Mouse (Mus musculus) heart, embryonic 13.5 days (tissue): ENCODE results near the gene Acpp. TPM values are rescaled to one million over a fixed set of nuclear protein-coding genes. Genes with fewer than 3 reads are reported as not detected.

Source experiments
- ATAC-seq: fragments of 200-750 bp; cut with Nextera tagmentation; 2 replicates; pipeline ENCODE4 v1.8.0; 2017; ENCODE audit warnings: moderate TSS enrichment; ENCODE audit not compliant: insufficient number of reproducible peaks, low FRiP score, low TSS enrichment; ENCODE audit errors: extremely low read depth
- H3K27ac ChIP-seq: fragments of 300-500 bp; sonication (generic); replicated peaks from 2 replicates; pipeline ENCODE4 v1.5.1; 2015; ENCODE audit warnings: moderate library complexity, mild to moderate bottlenecking, inconsistent platforms
- H3K27me3 ChIP-seq: fragments of 300-500 bp; sonication (generic); replicated peaks from 2 replicates; pipeline ENCODE4 v1.6.1; 2015; ENCODE audit warnings: mild to moderate bottlenecking, inconsistent platforms
- H3K36me3 ChIP-seq: fragments of 300-500 bp; sonication (generic); 2 replicates; pipeline ENCODE4 v1.6.1; 2015; ENCODE audit warnings: mild to moderate bottlenecking, inconsistent platforms
- H3K4me1 ChIP-seq: fragments of 300-500 bp; sonication (generic); 2 replicates; pipeline ENCODE4 v1.6.1; 2015; ENCODE audit warnings: inconsistent platforms
- H3K4me2 ChIP-seq: fragments of 300-500 bp; sonication (generic); 2 replicates; pipeline ENCODE4 v1.6.1; 2015; ENCODE audit warnings: inconsistent platforms, mild to moderate bottlenecking, moderate library complexity
- H3K4me3 ChIP-seq: fragments of 300-500 bp; sonication (generic); 2 replicates; pipeline ENCODE4 v1.5.1; 2015; ENCODE audit warnings: moderate library complexity, mild to moderate bottlenecking, inconsistent platforms
- H3K9ac ChIP-seq: fragments of 300-500 bp; sonication (generic); 2 replicates; pipeline ENCODE4 v1.6.1; 2015; ENCODE audit warnings: inconsistent platforms, mild to moderate bottlenecking, moderate library complexity
- H3K9me3 ChIP-seq: fragments of 300-500 bp; sonication (generic); 2 replicates; pipeline ENCODE4 v1.6.1; 2016; ENCODE audit warnings: inconsistent platforms
- WGBS: fragments of 180-500 bp; shearing (Covaris S2); methylation state at CpG from one replicate; pipeline ENCODE4 v1.1.7; 2015; ENCODE audit warnings: mixed read lengths; 5-methylcytosine and 5-hydroxymethylcytosine counted together
- polyA plus RNA-seq: library from polyadenylated mRNA; unstranded; fragments of >200 nt; fragmentation: Nextera tagmentation; extraction: Ambion mirVana; gene quantifications from 2 replicates; pipeline ENCODE4 v1.2.1, GENCODE M21; 2015

Acpp gene
- polyA plus RNA-seq, 1 experiment from 2014 or later: 0.09 TPM

- no peaks in the 10 kb centered on the region for H3K36me3 ChIP-seq
- H3K27ac ChIP-seq: no peak overlapping the region
- no peak overlapping the region for H3K4me2 ChIP-seq
- WGBS: 66% methylated on average over 3 of the region's 3 CpGs
- H3K27me3 ChIP-seq: 0 out of 2 replicates have a peak, but pooled peaks cover 5% of the 10 kb centered on the region
- no peak overlapping the region for H3K9ac ChIP-seq
- H3K9me3 ChIP-seq: no peaks in the 10 kb centered on the region
- no peak for ATAC-seq
- no peaks in the 10 kb centered on the region for H3K4me1 ChIP-seq
- H3K4me3 ChIP-seq: no peak overlapping the region
These were observed 67.6 kb downstream of the Acpp start for GRCm38 (mm10) chr9:104269944-104270343.

GRCm38 (mm10) chr9:104269349-104269871 is 68.1 kb downstream of the Acpp start:
- no peaks in the 10 kb centered on the region for H3K9me3 ChIP-seq
- H3K9ac ChIP-seq: 0 out of 2 replicates have a peak overlapping the region, but pooled peaks have one; percentile 19
- 45% methylated on average over 10 of the region's 10 CpGs for WGBS
- ATAC-seq: no peak
- H3K27me3 ChIP-seq: 0 out of 2 replicates have a peak, but pooled peaks cover under 1% of the 10 kb centered on the region
- H3K27ac ChIP-seq: no peak overlapping the region
- no peak overlapping the region for H3K4me2 ChIP-seq
- no peaks in the 10 kb centered on the region for H3K4me1 ChIP-seq
- H3K4me3 ChIP-seq: no peak overlapping the region
- no peaks in the 10 kb centered on the region for H3K36me3 ChIP-seq

- H3K9me3 ChIP-seq: no peaks in the 10 kb centered on the region
- H3K27me3 ChIP-seq: no peaks in the 10 kb centered on the region; the same call in 1 of the 2 replicates
- ATAC-seq: no peak
These were observed 73.0 kb downstream of the Acpp start for GRCm38 (mm10) chr9:104264567-104264966.

GRCm38 (mm10) chr9:104262823-104263352 is 74.7 kb downstream of the Acpp start, which contains the start of gene Dnajc13:
TSS of gene Dnajc13 (minus strand) at chr9:104262930.
- WGBS: under 1% methylated on average over 56 of the region's 60 CpGs

More at GRCm38 (mm10) chr9:104264567-104264966, 73.0 kb downstream of the Acpp start:
- H3K9ac ChIP-seq: no peak overlapping the region
- H3K27ac ChIP-seq: no peak overlapping the region
- H3K4me2 ChIP-seq: no peak overlapping the region
- no peak overlapping the region for H3K4me3 ChIP-seq
- no peaks in the 10 kb centered on the region for H3K36me3 ChIP-seq
- peaks cover 26% of the 10 kb centered on the region for H3K4me1 ChIP-seq
- 67% methylated on average over 2 of the region's 2 CpGs for WGBS

GRCm38 (mm10) chr9:104262016-104262762 is 75.4 kb downstream of the Acpp start:
- Histone ChIP-seq H3K27ac (peak overlapping the region; percentile 94), H3K9ac (peak overlapping the region; percentile 97), H3K9me3 (no peaks in the 10 kb centered on the region), H3K4me1 (peaks cover 26% of the 10 kb centered on the region), H3K4me3 (peak overlapping the region; percentile 94), H3K27me3 (no peaks in the 10 kb centered on the region; the same call in 1 of the 2 replicates), H3K4me2 (peak overlapping the region; percentile 78), H3K36me3 (no peaks in the 10 kb centered on the region)
- under 1% methylated on average over 45 of the region's 46 CpGs for WGBS
- peak; percentile 45 for ATAC-seq

More at GRCm38 (mm10) chr9:104262823-104263352, 74.7 kb downstream of the Acpp start, which contains the start of gene Dnajc13:
- Histone ChIP-seq H3K27me3 (no peaks in the 10 kb centered on the region; the same call in 1 of the 2 replicates), H3K9me3 (no peaks in the 10 kb centered on the region), H3K9ac (peak within 1 kb of the TSS; percentile 97), H3K4me1 (peaks cover 26% of the 10 kb centered on the region), H3K27ac (peak within 1 kb of the TSS; percentile 94), H3K36me3 (no peaks in the 10 kb centered on the region), H3K4me3 (peak within 1 kb of the TSS; percentile 94), H3K4me2 (peak within 1 kb of the TSS; percentile 78)
- ATAC-seq: peak; percentile 97

GRCm38 (mm10) chr9:104260306-104260705 is 77.2 kb downstream of the Acpp start:
- H3K27ac ChIP-seq: no peak overlapping the region
- WGBS: 65% methylated on average over 4 of the region's 4 CpGs
- H3K9me3 ChIP-seq: no peaks in the 10 kb centered on the region
- H3K4me2 ChIP-seq: peak overlapping the region; percentile 78; the same call in 1 of the 2 replicates
- no peak for ATAC-seq
- H3K27me3 ChIP-seq: no peaks in the 10 kb centered on the region; the same call in 1 of the 2 replicates
- H3K36me3 ChIP-seq: no peaks in the 10 kb centered on the region
- peak overlapping the region; percentile 97; the same call in 1 of the 2 replicates for H3K9ac ChIP-seq
- H3K4me3 ChIP-seq: no peak overlapping the region
- peaks cover 34% of the 10 kb centered on the region for H3K4me1 ChIP-seq

- H3K4me2 ChIP-seq: no peak overlapping the region
- peaks cover 50% of the 10 kb centered on the region for H3K4me1 ChIP-seq
- no peak overlapping the region for H3K4me3 ChIP-seq
- H3K9me3 ChIP-seq: no peaks in the 10 kb centered on the region
- 58% methylated on average over 2 of the region's 2 CpGs for WGBS
- H3K36me3 ChIP-seq: no peaks in the 10 kb centered on the region
- no peak overlapping the region for H3K27ac ChIP-seq
- no peaks in the 10 kb centered on the region for H3K27me3 ChIP-seq
- H3K9ac ChIP-seq: no peak overlapping the region
- ATAC-seq: no peak
These were observed 81.5 kb downstream of the Acpp start for GRCm38 (mm10) chr9:104256085-104256484.

- Histone ChIP-seq H3K9me3 (no peaks in the 10 kb centered on the region), H3K27me3 (no peaks in the 10 kb centered on the region), H3K4me3 (no peak overlapping the region), H3K36me3 (no peaks in the 10 kb centered on the region), H3K9ac (no peak overlapping the region), H3K27ac (no peak overlapping the region; the same call in 1 of the 2 replicates), H3K4me1 (peaks cover 42% of the 10 kb centered on the region), H3K4me2 (no peak overlapping the region)
- ATAC-seq: no peak
- WGBS: 53% methylated on average over 9 of the region's 9 CpGs
These were observed 83.0 kb downstream of the Acpp start for GRCm38 (mm10) chr9:104254408-104255180.

- no peaks in the 10 kb centered on the region for H3K9me3 ChIP-seq
- H3K9ac ChIP-seq: no peak overlapping the region
- no peak overlapping the region for H3K4me2 ChIP-seq
- 82% methylated on average over 3 of the region's 3 CpGs for WGBS
- H3K27me3 ChIP-seq: no peaks in the 10 kb centered on the region
- H3K4me3 ChIP-seq: no peak overlapping the region
- peaks cover 50% of the 10 kb centered on the region for H3K4me1 ChIP-seq
- no peak for ATAC-seq
- 0 out of 2 replicates have a peak overlapping the region, but pooled peaks have one; percentile 12 for H3K27ac ChIP-seq
- H3K36me3 ChIP-seq: no peaks in the 10 kb centered on the region
These were observed 84.9 kb downstream of the Acpp start for GRCm38 (mm10) chr9:104252637-104253036.

- WGBS: 79% methylated on average over 4 of the region's 4 CpGs
- no peak for ATAC-seq
- Histone ChIP-seq H3K9ac (no peak overlapping the region), H3K27me3 (no peaks in the 10 kb centered on the region), H3K4me1 (peaks cover 47% of the 10 kb centered on the region), H3K27ac (no peak overlapping the region), H3K4me3 (no peak overlapping the region), H3K4me2 (no peak overlapping the region), H3K9me3 (no peaks in the 10 kb centered on the region), H3K36me3 (no peaks in the 10 kb centered on the region)
These were observed 85.9 kb downstream of the Acpp start for GRCm38 (mm10) chr9:104251687-104252086.

- no peak for ATAC-seq
- Histone ChIP-seq H3K4me3 (no peak overlapping the region), H3K36me3 (peaks cover 2% of the 10 kb centered on the region), H3K27me3 (no peaks in the 10 kb centered on the region), H3K4me2 (no peak overlapping the region), H3K9me3 (no peaks in the 10 kb centered on the region), H3K27ac (no peak overlapping the region), H3K4me1 (peaks cover 47% of the 10 kb centered on the region), H3K9ac (no peak overlapping the region)
- WGBS: 71% methylated on average over 8 of the region's 8 CpGs
These were observed 86.4 kb downstream of the Acpp start for GRCm38 (mm10) chr9:104251111-104251510.
